Mouse (Mus musculus): Measurements from ENCODE around the gene Glyatl3. TPM values are rescaled to one million over a fixed set of nuclear protein-coding genes. Genes with fewer than 3 reads are reported as not detected.

The Glyatl3 gene
- not detected for polyA plus RNA-seq (2017; shearing (Covaris generic))

GRCm38 (mm10) chr17:40914250-40914649 lies at the start of gene Glyatl3:
Glyatl3 (minus strand) TSS chr17:40914350.

GRCm38 (mm10) chr17:40934420-40935231 lies 20.5 kb upstream of the Glyatl3 start, which contains the start of the genes Mut and Cenpq:
Mut (plus strand) TSS chr17:40934685.
Cenpq (minus strand) TSS chr17:40935047.

GRCm38 (mm10) chr17:40879924-40880691 lies 34.0 kb downstream of the Glyatl3 start, which contains the start of gene 9130008F23Rik:
9130008F23Rik (minus strand) TSS chr17:40880559.

Other genes starting within 250 kb of the Glyatl3 start
- gene Esp1, start 187.2 kb downstream of the Glyatl3 start, polyA plus RNA-seq (2017; shearing (Covaris generic)) = not detected
- gene Crisp2, start 107.3 kb downstream of the Glyatl3 start, polyA plus RNA-seq (2017; shearing (Covaris generic)) = not detected
- 0.28 TPM for gene Rhag, start 103.2 kb downstream of the Glyatl3 start, polyA plus RNA-seq (2017; shearing (Covaris generic))
- 0.60 TPM for gene 9130008F23Rik, start 33.8 kb downstream of the Glyatl3 start, polyA plus RNA-seq (2017; shearing (Covaris generic))
- 29.5 TPM for gene Mut, start 20.3 kb upstream of the Glyatl3 start, polyA plus RNA-seq (2017; shearing (Covaris generic))
- gene Cenpq, start 20.7 kb upstream of the Glyatl3 start, polyA plus RNA-seq (2017; shearing (Covaris generic)) = 29.1 TPM

Measured in inflammation-experienced regulatory T-cells, adult 16 weeks (primary cell).